Mouse (Mus musculus) small intestine, adult 2 months (tissue): ENCODE measurements around the gene 2310022B05Rik.

Experiments used
- CTCF ChIP-seq: fragments of 200-500 bp; IDR thresholded peaks from 2 replicates; pipeline ENCODE4 v1.5.1; 2012; ENCODE audit warnings: low read depth, mild to moderate bottlenecking, control low read depth, inconsistent platforms, low read length, moderate library complexity, mixed read lengths; ENCODE audit not compliant: insufficient replicate concordance, insufficient read length; ENCODE audit errors: extremely low read depth
- POLR2A ChIP-seq: fragments of 200-500 bp; IDR thresholded peaks from 2 replicates; pipeline ENCODE4 v1.6.1; 2012; ENCODE audit warnings: low read depth, mild to moderate bottlenecking, control low read depth, inconsistent platforms, low read length, moderate library complexity

GRCm38 (mm10) chr8:124658415-124658814 is 4.8 kb downstream of the 2310022B05Rik start:
- TF ChIP-seq POLR2A, result no peak
- TF ChIP-seq CTCF, result no peak
